Mouse (Mus musculus) kidney, embryonic 16.5 days (tissue): Measurements from ENCODE around the gene Gm7544. TPM values are rescaled to one million over a fixed set of nuclear protein-coding genes. Genes with fewer than 3 reads are reported as not detected.
"Not testable (repeated sequence)": the region's sequence is repeated elsewhere in the genome, so short reads cannot be mapped to it uniquely, and the experiment has no call there.

Experiments
- ATAC-seq: fragments of 200-750 bp; cut with Nextera tagmentation; 2 replicates; pipeline ENCODE4 v1.8.0; 2017; ENCODE audit warnings: moderate TSS enrichment; ENCODE audit not compliant: low FRiP score, low TSS enrichment
- H3K27ac ChIP-seq: fragments of 300-500 bp; sonication (generic); 2 replicates; pipeline ENCODE4 v1.5.1; 2014; ENCODE audit warnings: low read length
- H3K27me3 ChIP-seq: fragments of 300-500 bp; sonication (generic); 2 replicates; pipeline ENCODE4 v1.6.1; 2014; ENCODE audit warnings: low read length, control low read depth, mixed read lengths; ENCODE audit not compliant: insufficient read depth
- H3K36me3 ChIP-seq: fragments of 300-500 bp; sonication (generic); 2 replicates; pipeline ENCODE4 v1.6.1; 2014; ENCODE audit warnings: low read length, control low read depth, mixed read lengths; ENCODE audit not compliant: insufficient read depth
- H3K4me1 ChIP-seq: fragments of 300-500 bp; sonication (generic); 2 replicates; pipeline ENCODE4 v1.6.1; 2014; ENCODE audit warnings: low read length, control low read depth, mixed read lengths; ENCODE audit not compliant: insufficient read depth
- H3K4me2 ChIP-seq: fragments of 300-500 bp; sonication (generic); replicated peaks from 2 replicates; pipeline ENCODE4 v1.6.1; 2014; ENCODE audit warnings: low read depth, low read length
- H3K4me3 ChIP-seq: fragments of 300-500 bp; sonication (generic); 2 replicates; pipeline ENCODE4 v1.5.1; 2014; ENCODE audit warnings: mild to moderate bottlenecking, low read length
- H3K9ac ChIP-seq: fragments of 300-500 bp; sonication (generic); replicated peaks from 2 replicates; pipeline ENCODE4 v1.6.1; 2014; ENCODE audit warnings: low read length
- H3K9me3 ChIP-seq: fragments of 300-500 bp; sonication (generic); 2 replicates; pipeline ENCODE4 v1.6.1; 2016; ENCODE audit warnings: low read length, control low read depth
- WGBS: fragments of 180-500 bp; shearing (Covaris S2); extraction: QIAGEN DNeasy Blood & Tissue Kit; methylation state at CpG from one replicate; pipeline ENCODE4 v1.1.7; 2014; 5-methylcytosine and 5-hydroxymethylcytosine counted together
- polyA plus RNA-seq: library from polyadenylated mRNA; unstranded; fragments of >200 nt; fragmentation: Nextera tagmentation; extraction: Ambion mirVana; gene quantifications from 2 replicates; pipeline ENCODE4 v1.2.1, GENCODE M21; 2015

Gm7544 gene
- polyA plus RNA-seq = not detected in 2 replicates

- H3K9ac ChIP-seq, H3K4me1 ChIP-seq, H3K36me3 ChIP-seq, H3K4me3 ChIP-seq, H3K27me3 ChIP-seq, H3K4me2 ChIP-seq, ATAC-seq, H3K9me3 ChIP-seq, H3K27ac ChIP-seq: not testable (repeated sequence)
Measured at GRCm38 (mm10) chr1:82955913-82956312, at the start of gene Gm7544. TSS of gene Gm7544 (minus strand) at chr1:82956013.

DNA sequence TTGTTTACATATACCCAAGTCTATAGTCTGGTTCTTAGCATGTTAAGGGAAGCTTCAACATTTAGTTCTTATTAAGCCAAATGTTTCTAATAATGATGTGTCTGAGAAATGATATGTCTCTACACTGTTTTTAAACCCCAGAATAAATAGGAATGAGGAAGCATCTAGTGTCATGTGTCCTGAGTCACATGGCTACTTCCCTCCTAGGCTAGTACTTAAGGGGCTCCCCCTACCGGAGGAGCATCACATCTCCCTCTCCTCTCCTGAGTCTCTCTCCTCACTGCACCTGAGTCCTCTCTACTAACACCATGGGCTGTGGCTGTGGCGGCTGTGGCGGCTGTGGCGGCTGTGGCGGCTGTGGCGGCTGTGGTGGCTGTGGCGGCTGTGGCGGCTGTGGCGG is 44.5 kb upstream of the Gm7544 start, which contains the start of gene Gm47959:
Gm47959 (plus strand) TSS at position 243 of the 400 bp plus-strand sequence.
- H3K36me3 ChIP-seq, H3K4me3 ChIP-seq, H3K4me2 ChIP-seq, H3K4me1 ChIP-seq, H3K27me3 ChIP-seq, H3K9me3 ChIP-seq, H3K27ac ChIP-seq, ATAC-seq, H3K9ac ChIP-seq: not testable (repeated sequence)
- 98% methylated on average over 8 of the region's 9 CpGs for WGBS

- ATAC-seq = no peak
Measured at GRCm38 (mm10) chr1:82993947-82994346, 38.1 kb upstream of the Gm7544 start.

GRCm38 (mm10) chr1:82992093-82992492 is 36.3 kb upstream of the Gm7544 start:
- no peaks in the 10 kb centered on the region for H3K27me3 ChIP-seq
- 0 out of 2 replicates have a peak overlapping the region, but pooled peaks have one; percentile 12 for H3K27ac ChIP-seq
- peak; percentile 87 for ATAC-seq
- no peak overlapping the region for H3K4me3 ChIP-seq
- no peaks in the 10 kb centered on the region for H3K36me3 ChIP-seq
- WGBS = 65% methylated on average over 6 of the region's 6 CpGs
- no peaks in the 10 kb centered on the region for H3K9me3 ChIP-seq
- H3K4me2 ChIP-seq = no peak overlapping the region
- no peaks in the 10 kb centered on the region for H3K4me1 ChIP-seq
- no peak overlapping the region for H3K9ac ChIP-seq

More at GRCm38 (mm10) chr1:82993947-82994346, 38.1 kb upstream of the Gm7544 start:
- Histone ChIP-seq H3K27ac (no peak overlapping the region), H3K4me1 (no peaks in the 10 kb centered on the region), H3K36me3 (no peaks in the 10 kb centered on the region), H3K4me3 (no peak overlapping the region), H3K27me3 (no peaks in the 10 kb centered on the region), H3K9me3 (no peaks in the 10 kb centered on the region), H3K4me2 (no peak overlapping the region), H3K9ac (no peak overlapping the region)
- 84% methylated on average over 3 of the region's 3 CpGs for WGBS

DNA sequence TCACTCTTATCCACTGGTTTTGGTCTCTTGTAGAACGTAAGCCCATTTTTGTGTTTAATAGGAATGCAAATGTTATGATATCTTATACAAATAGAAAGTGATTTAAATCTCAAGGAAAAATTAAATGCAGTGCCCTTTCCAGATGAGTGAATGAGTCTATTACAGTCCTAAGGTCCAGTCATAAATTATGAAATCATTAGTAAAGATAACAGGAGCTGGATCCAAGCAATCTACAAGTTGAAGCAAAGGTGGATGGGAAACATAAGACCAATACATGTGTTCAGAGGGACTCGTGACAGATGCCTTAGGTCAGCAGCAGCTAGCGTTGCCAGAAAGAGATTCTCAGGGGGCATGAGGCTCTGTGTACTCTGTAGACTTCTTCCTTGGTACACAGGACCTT is 35.8 kb upstream of the Gm7544 start:
- H3K9me3 ChIP-seq = no peaks in the 10 kb centered on the region
- no peaks in the 10 kb centered on the region for H3K4me1 ChIP-seq
- no peak for ATAC-seq
- WGBS = 73% methylated on average over 3 of the region's 3 CpGs
- no peak overlapping the region for H3K27ac ChIP-seq
- no peak overlapping the region for H3K4me2 ChIP-seq
- no peak overlapping the region for H3K4me3 ChIP-seq
- H3K9ac ChIP-seq = no peak overlapping the region
- no peaks in the 10 kb centered on the region for H3K36me3 ChIP-seq
- no peaks in the 10 kb centered on the region for H3K27me3 ChIP-seq

DNA sequence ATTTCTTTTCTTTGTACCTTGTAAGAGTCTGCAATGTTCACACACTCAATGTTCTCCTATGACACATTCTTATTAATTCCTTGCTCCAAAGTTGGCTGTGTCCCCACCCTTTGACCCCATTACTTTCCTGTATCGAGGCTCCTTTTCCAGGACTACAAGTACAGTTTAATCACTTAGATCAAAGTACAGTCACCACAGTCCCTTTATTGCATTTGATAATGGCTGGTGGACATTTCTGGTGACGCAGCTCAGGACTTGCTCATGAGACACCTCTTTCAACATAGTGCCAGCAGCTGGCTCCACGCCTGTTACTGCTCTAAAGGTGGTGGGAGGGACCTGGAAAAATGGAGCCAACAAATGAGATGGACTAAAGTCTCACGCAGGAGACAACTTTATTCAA is 35.2 kb upstream of the Gm7544 start:
- no peak overlapping the region for H3K4me3 ChIP-seq
- H3K27me3 ChIP-seq = no peaks in the 10 kb centered on the region
- no peaks in the 10 kb centered on the region for H3K9me3 ChIP-seq
- no peak for ATAC-seq
- WGBS = 58% methylated on average over 4 of the region's 4 CpGs
- H3K4me2 ChIP-seq = no peak overlapping the region
- H3K36me3 ChIP-seq = no peaks in the 10 kb centered on the region
- no peak overlapping the region for H3K9ac ChIP-seq
- H3K27ac ChIP-seq = no peak overlapping the region; the same call in 1 of the 2 replicates
- no peaks in the 10 kb centered on the region for H3K4me1 ChIP-seq

DNA sequence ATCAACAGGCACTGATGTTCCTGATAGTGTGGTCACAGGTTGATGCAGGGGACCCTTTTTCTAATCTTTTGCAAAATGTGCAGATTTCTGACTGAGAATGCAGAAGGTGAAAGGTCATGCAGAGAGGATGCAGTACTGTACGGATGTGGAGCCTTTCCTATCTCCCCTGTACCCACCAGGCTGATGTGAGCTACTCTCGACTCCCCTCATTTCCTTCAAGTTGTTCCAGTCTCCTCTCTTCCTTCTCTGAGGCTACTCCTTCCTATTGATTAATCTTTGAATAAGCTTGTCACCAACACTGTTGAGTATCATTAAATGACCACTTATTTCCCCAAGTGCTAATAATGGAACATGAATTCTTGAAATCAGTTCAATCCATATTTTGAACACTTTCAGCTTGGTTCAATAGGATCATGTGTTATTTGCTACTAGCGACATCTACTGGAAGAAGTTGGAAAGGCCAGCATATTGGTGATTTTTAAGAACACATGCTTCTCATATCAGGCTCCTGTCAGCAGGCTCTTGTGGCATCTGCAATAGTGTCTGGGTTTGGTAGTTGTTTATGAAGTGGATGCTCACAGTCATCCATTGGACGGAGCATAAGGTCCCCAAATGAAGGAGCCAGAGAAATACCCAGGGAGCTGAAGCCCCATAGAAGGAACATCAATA is 31.9 kb upstream of the Gm7544 start:
- no peak overlapping the region for H3K27ac ChIP-seq
- no peak overlapping the region for H3K4me3 ChIP-seq
- H3K4me2 ChIP-seq = no peak overlapping the region
- H3K27me3 ChIP-seq = no peaks in the 10 kb centered on the region
- H3K4me1 ChIP-seq = no peaks in the 10 kb centered on the region
- no peak overlapping the region for H3K9ac ChIP-seq
- H3K9me3 ChIP-seq = peaks cover 7% of the 10 kb centered on the region
- no peaks in the 10 kb centered on the region for H3K36me3 ChIP-seq
- ATAC-seq = 0 out of 2 replicates have a peak, but pooled peaks have one; percentile 39
- 27% methylated on average over 4 of the region's 4 CpGs for WGBS

DNA sequence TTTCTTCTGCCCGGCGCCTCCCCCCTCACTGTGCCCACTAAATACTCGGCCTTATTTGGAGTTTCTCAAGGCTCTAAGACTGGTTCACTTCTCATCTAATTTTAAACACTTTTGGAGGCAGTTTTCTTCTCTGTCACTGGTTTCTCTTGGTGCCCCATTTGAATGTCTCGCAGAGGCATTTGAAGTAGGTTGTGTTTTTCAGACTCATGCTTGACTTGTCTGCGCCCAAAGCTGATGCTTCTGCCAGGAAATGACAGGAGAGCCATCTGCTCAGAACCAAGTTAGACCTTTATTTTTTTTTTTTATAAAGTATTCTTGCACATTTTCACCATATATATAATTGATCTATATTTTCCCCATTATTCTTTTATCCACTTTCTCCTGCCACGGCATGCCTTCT is 30.9 kb upstream of the Gm7544 start:
- no peak for ATAC-seq
- peaks cover 7% of the 10 kb centered on the region for H3K9me3 ChIP-seq
- no peak overlapping the region for H3K9ac ChIP-seq
- H3K4me2 ChIP-seq = no peak overlapping the region
- H3K4me3 ChIP-seq = no peak overlapping the region
- H3K36me3 ChIP-seq = no peaks in the 10 kb centered on the region
- 88% methylated on average over 6 of the region's 6 CpGs for WGBS
- no peak overlapping the region for H3K27ac ChIP-seq
- H3K4me1 ChIP-seq = no peaks in the 10 kb centered on the region
- no peaks in the 10 kb centered on the region for H3K27me3 ChIP-seq

DNA sequence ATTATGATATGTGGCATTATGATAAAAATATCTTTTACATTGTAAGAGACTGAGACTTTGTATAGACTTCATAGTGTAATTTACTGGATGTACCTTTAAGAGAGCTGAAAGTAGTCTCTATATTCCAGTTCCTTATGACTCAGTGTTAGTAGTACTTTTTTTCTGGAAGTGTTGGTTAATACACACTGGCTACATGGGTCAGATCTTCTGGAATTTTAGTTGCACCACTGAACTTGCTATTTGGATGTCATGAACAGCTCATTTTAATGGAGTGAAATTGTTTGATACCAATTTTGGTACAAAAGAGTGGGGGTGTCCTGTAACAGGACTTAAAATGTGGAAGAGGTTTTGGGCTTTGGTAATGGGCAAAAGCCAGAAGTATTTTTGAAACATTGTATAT is 22.0 kb upstream of the Gm7544 start:
- no peak for ATAC-seq
- Histone ChIP-seq H3K4me2 (no peak overlapping the region), H3K36me3 (no peaks in the 10 kb centered on the region), H3K9ac (no peak overlapping the region), H3K27ac (no peak overlapping the region), H3K27me3 (no peaks in the 10 kb centered on the region), H3K9me3 (no peaks in the 10 kb centered on the region), H3K4me1 (no peaks in the 10 kb centered on the region), H3K4me3 (no peak overlapping the region)

- H3K4me1 ChIP-seq = no peaks in the 10 kb centered on the region
- no peak overlapping the region for H3K4me3 ChIP-seq
- no peak overlapping the region for H3K4me2 ChIP-seq
- H3K27me3 ChIP-seq = no peaks in the 10 kb centered on the region
- 82% methylated on average over 5 of the region's 5 CpGs for WGBS
- H3K36me3 ChIP-seq = no peaks in the 10 kb centered on the region
- H3K9me3 ChIP-seq = no peaks in the 10 kb centered on the region
- H3K27ac ChIP-seq = no peak overlapping the region
- no peak overlapping the region for H3K9ac ChIP-seq
- ATAC-seq = no peak
Measured at GRCm38 (mm10) chr1:82975750-82976149, 19.9 kb upstream of the Gm7544 start.
